Mouse (Mus musculus) cortical plate, adult 2 months (tissue): Measurements from ENCODE around the gene Fcamr. TPM values are rescaled to one million over a fixed set of nuclear protein-coding genes. Genes with fewer than 3 reads are reported as not detected.

Experiments
- H3K27ac ChIP-seq: fragments of 200-500 bp; 2 replicates; pipeline ENCODE4 v1.5.1; 2012; ENCODE audit warnings: low read length, control low read depth, inconsistent platforms; ENCODE audit not compliant: insufficient read depth
- H3K4me1 ChIP-seq: fragments of 200-500 bp; 2 replicates; pipeline ENCODE4 v1.6.1; 2011; ENCODE audit warnings: low read length; ENCODE audit not compliant: control insufficient read depth, insufficient read depth
- H3K4me3 ChIP-seq: fragments of 200-500 bp; 2 replicates; pipeline ENCODE4 v1.5.1; 2011; ENCODE audit warnings: mild to moderate bottlenecking, low read length, control low read depth; ENCODE audit not compliant: insufficient read depth
- CTCF ChIP-seq: fragments of 200-500 bp; IDR thresholded peaks from 2 replicates; pipeline ENCODE4 v1.5.1; 2011; ENCODE audit warnings: mild to moderate bottlenecking, control low read depth, low read length; ENCODE audit not compliant: insufficient read depth; ENCODE audit errors: extremely low read depth
- POLR2A ChIP-seq: fragments of 200-500 bp; IDR thresholded peaks from 2 replicates; pipeline ENCODE4 v1.6.1; 2011; ENCODE audit warnings: mild to moderate bottlenecking, low read length, control low read depth; ENCODE audit not compliant: insufficient read depth; ENCODE audit errors: extremely low read depth
- polyA plus RNA-seq: library from polyadenylated mRNA; depleted of rRNA; stranded (reverse); fragments of >200 nt; gene quantifications from 2 replicates; pipeline ENCODE4 v1.2.3, GENCODE M21; 2012; rRNA removed

Gene Fcamr
- polyA plus RNA-seq, 1 experiment, result not detected

DNA sequence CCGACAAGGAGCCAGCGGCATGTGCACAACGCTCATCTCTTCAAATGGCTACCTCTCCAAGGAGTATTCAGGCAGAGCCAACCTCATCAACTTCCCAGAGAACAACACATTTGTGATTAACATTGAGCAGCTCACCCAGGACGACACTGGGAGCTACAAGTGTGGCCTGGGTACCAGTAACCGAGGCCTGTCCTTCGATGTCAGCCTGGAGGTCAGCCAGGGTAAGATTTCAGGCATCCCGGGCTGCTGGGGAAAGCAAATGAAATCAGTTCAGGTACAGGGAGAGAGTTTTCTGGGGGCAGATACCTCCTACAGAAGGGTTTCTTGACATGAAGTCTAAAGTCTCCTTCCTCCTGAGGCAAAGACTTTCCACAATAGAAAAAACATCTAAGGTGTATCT lies 40.9 kb downstream of the Fcamr start:
- Histone ChIP-seq H3K4me1 (no peaks in the 10 kb centered on the region), H3K27ac (no peak overlapping the region), H3K4me3 (no peak overlapping the region)
- TF ChIP-seq POLR2A (no peak), CTCF (no peak)

DNA sequence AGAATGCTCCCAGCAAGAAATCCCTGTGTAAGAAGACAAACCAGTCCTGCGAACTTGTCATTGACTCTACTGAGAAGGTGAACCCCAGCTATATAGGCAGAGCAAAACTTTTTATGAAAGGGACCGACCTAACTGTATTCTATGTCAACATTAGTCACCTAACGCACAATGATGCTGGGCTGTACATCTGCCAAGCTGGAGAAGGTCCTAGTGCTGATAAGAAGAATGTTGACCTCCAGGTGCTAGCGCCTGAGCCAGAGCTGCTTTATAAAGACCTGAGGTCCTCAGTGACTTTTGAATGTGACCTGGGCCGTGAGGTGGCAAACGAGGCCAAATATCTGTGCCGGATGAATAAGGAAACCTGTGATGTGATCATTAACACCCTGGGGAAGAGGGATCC lies 43.8 kb downstream of the Fcamr start:
- no peak overlapping the region for H3K27ac ChIP-seq
- no peak overlapping the region for H3K4me3 ChIP-seq
- TF ChIP-seq CTCF (no peak), POLR2A (no peak)
- H3K4me1 ChIP-seq, result no peaks in the 10 kb centered on the region

DNA sequence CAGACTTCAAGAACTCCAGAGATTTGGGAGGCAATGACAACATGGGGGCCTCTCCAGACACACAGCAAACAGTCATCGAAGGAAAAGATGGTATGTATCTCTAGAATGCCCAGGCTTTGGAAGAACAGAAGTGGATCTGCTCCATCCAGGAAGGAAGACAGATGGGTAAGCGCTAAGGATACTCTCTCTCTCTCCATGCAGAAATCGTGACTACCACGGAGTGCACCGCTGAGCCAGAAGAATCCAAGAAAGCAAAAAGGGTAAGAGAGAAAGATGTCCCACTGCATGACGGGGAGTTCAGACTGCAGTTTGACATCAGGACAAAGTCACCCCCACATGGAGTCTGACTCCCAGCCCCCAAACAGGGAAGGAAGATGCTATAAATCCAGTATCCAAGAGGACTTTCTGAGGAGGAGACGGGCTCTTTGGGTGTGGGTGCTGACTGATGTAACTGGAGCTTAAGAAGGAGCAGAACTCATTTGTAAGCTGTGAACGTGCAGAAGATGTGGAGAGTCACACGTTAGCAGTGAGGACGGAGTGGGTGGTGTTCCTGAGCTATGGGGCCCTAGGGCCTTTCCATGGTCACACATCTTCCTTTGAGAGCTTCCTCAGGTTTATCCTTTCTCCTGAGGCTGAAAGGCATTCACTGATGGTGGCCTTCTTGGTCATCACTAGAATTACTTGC lies 49.0 kb downstream of the Fcamr start:
- no peaks in the 10 kb centered on the region; the same call in 1 of the 2 replicates for H3K4me1 ChIP-seq
- TF ChIP-seq CTCF (no peak), POLR2A (no peak)
- H3K4me3 ChIP-seq, result no peak overlapping the region
- no peak overlapping the region for H3K27ac ChIP-seq

DNA sequence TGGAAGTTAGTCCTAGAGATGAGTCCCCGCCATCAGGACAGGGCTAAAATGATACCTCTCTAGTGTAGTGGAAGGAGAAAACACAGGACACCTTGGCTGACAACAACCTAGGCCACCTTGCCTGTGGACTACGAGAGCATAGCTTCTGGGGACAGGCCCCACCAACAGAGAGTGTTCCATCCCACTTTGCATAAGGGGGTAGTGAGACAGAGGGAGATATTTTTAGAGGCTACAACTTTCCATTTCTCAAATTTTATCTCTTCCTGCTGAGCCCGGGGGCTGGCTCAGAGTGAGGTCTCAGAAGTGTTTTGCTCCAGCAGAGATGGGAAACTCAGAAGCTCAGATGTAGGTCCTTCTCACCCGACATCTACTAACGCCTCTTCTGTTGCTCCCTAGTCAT lies 49.7 kb downstream of the Fcamr start:
- Histone ChIP-seq H3K27ac (no peak overlapping the region), H3K4me3 (no peak overlapping the region), H3K4me1 (no peaks in the 10 kb centered on the region; the same call in 1 of the 2 replicates)
- TF ChIP-seq POLR2A, result no peak
- no peak for TF ChIP-seq CTCF

DNA sequence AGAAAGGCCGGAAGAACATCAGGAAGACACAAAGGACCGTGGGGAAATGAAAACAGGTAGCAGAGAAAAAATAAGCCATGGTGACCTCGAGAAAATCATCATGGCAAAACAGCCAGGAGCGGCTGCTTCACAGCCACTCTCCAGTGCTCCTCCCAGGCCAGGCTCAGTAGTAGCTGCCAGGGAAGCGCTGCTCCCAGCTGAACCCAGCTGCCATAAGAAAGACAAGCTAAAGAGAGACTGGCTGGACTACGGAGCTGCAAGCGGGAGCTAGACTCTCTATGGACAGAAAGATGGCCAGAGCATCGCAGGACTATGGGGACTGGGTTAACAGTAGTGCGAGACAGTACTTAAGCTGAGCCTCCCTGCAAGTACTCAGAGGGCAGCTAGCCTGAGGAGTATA lies 54.1 kb downstream of the Fcamr start:
- TF ChIP-seq POLR2A (no peak), CTCF (no peak)
- no peaks in the 10 kb centered on the region; the same call in 1 of the 2 replicates for H3K4me1 ChIP-seq
- no peak overlapping the region for H3K27ac ChIP-seq
- H3K4me3 ChIP-seq, result no peak overlapping the region

DNA sequence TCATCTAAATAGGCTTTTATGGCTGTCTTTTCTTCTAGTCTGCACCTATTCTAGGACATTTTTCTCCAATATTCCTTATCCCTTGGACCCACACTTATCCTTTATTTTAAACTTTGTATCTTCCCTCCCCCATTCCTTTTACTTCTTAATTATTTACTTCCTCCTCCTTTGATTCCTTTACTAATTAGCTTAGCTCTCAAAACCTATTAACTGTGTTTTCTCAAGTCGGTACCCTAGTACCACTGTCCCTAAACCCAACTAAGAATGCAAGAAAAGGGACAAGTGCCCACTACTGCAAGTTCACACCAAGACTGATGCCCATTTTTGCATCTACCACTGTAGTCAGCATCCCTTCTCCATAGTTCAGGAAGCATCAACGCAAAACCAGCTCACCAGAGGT lies 55.0 kb downstream of the Fcamr start:
- Histone ChIP-seq H3K4me1 (no peaks in the 10 kb centered on the region), H3K4me3 (no peak overlapping the region), H3K27ac (no peak overlapping the region)
- no peak for TF ChIP-seq CTCF
- no peak for TF ChIP-seq POLR2A

DNA sequence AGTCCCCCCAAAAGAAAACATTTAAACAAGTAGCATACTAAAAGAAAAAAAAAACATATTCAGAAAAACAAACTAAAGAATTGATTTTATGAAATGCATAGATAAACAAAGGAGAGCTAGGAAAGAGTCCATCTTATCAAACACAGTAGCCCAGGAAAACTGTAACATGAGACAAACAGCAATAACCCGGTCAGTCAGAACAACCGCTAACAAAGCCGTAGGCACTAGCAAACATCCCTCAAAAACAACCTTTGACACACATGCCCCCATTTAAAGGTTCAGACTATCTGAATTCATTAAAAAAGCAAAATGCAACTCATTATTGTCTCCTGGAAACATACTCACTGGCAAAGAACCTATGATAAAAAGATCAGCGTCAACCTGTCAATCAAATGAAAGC lies 56.8 kb downstream of the Fcamr start:
- TF ChIP-seq CTCF, result no peak
- TF ChIP-seq POLR2A, result no peak
- no peak overlapping the region for H3K4me3 ChIP-seq
- no peaks in the 10 kb centered on the region for H3K4me1 ChIP-seq
- H3K27ac ChIP-seq, result no peak overlapping the region

DNA sequence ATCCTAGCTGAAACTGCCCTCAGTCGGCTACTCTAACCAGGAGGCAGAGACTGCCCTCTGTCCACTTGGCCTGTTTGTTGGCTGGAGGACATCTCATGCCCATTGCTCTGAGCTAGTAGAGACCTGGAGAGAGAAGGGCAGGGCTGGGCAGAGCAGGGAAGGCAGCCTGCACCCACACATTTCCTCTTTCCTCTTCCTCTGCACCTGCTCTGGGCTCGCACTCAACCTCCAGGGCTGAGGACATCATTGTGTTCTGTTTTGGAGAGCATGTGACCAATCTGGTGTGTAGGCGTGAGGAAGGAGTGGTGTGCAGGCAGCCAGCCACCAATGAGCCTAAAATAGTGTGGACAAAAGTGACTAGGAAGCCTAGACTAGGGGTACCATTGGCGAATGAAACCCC lies 63.5 kb downstream of the Fcamr start:
- Histone ChIP-seq H3K4me1 (no peaks in the 10 kb centered on the region), H3K27ac (no peak overlapping the region), H3K4me3 (no peak overlapping the region)
- TF ChIP-seq POLR2A (no peak), CTCF (no peak)

Other genes with a start within 250 kb of the Fcamr start
- not detected in 2 replicates for gene Zp3r, start 171.3 kb upstream of the Fcamr start, polyA plus RNA-seq
- gene C4bp, start 139.3 kb upstream of the Fcamr start, polyA plus RNA-seq, result 0.06 TPM in 1 of 2 replicates, not detected in the other
- 0.10 and 0.17 TPM in 2 replicates for gene Gm29427, start 85.1 kb upstream of the Fcamr start, polyA plus RNA-seq
- 6.6 and 7.6 TPM in 2 replicates for gene Yod1, start 83.6 kb upstream of the Fcamr start, polyA plus RNA-seq
- 39.7 and 44.5 TPM in 2 replicates for gene Pfkfb2, start 71.6 kb upstream of the Fcamr start, polyA plus RNA-seq
- 1.8 and 2.4 TPM in 2 replicates for gene AA986860, start 68.9 kb upstream of the Fcamr start, polyA plus RNA-seq
- 0.08 TPM in 1 of 2 replicates, not detected in the other for gene Pigr, start 25.8 kb downstream of the Fcamr start, polyA plus RNA-seq
- gene Fcmr, start 64.8 kb downstream of the Fcamr start, polyA plus RNA-seq, result 0.47 and 0.52 TPM in 2 replicates
- gene Il24, start 86.6 kb downstream of the Fcamr start, polyA plus RNA-seq, result not detected in 2 replicates
- not detected in 2 replicates for gene Il20, start 110.5 kb downstream of the Fcamr start, polyA plus RNA-seq
- not detected in 2 replicates for gene Il19, start 139.2 kb downstream of the Fcamr start, polyA plus RNA-seq
- not detected in 2 replicates for gene Il10, start 218.9 kb downstream of the Fcamr start, polyA plus RNA-seq